Mouse (Mus musculus) testis, adult 2 months (tissue): ENCODE measurements around the gene Kank1.

ENCODE experiments used
- CTCF ChIP-seq: fragments of 200-500 bp; IDR thresholded peaks from 2 replicates; pipeline ENCODE4 v1.5.1; 2012; ENCODE audit warnings: low read depth, mild to moderate bottlenecking, inconsistent platforms, low read length, moderate library complexity; ENCODE audit not compliant: control insufficient read depth, insufficient read depth, insufficient replicate concordance
- POLR2A ChIP-seq: fragments of 200-500 bp; IDR thresholded peaks from 2 replicates; pipeline ENCODE4 v1.6.1; 2012; ENCODE audit warnings: low read depth, mild to moderate bottlenecking, inconsistent platforms, low read length, moderate library complexity; ENCODE audit not compliant: control insufficient read depth

DNA sequence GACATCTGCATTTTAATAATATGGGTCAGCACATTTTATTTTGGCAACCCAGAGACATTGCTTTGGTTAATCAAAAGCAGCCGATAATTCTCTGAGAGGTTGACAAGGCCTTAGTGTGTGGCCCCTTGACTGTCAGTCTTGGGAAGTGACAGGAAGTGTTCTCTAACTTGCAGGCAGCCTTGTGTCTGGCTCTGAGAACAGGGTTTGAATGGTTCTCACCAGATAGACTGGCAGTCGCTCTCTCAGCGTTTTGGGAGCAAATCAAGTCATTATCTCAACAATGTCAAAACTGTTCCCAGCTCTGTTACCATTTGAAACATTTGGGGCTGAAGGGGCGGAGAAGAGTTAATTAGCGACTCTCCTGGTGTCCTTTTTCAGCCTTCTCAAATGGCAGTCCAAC lies 41.0 kb downstream of the Kank1 start:
- TF ChIP-seq CTCF = no peak
- no peak for TF ChIP-seq POLR2A
